Mouse (Mus musculus) heart, embryonic 11.5 days (tissue): ENCODE measurements at regions not wholly inside any gene's neighbourhood (a gene's known extent, or its start where the extent isn't known, plus 50 kb on each side); places are given as distances from the start of the nearest gene placed in this dataset.

Experiments
- ATAC-seq: fragments of 200-750 bp; cut with Nextera tagmentation; replicated peaks from 2 replicates; pipeline ENCODE4 v1.8.0; 2017; ENCODE audit warnings: moderate library complexity; ENCODE audit not compliant: insufficient number of reproducible peaks, low FRiP score, low TSS enrichment
- H3K27ac ChIP-seq: fragments of 300-500 bp; sonication (generic); 2 replicates; pipeline ENCODE4 v1.5.1; 2014; ENCODE audit warnings: mild to moderate bottlenecking, low read depth, low read length
- H3K27me3 ChIP-seq: fragments of 300-500 bp; sonication (generic); 2 replicates; pipeline ENCODE4 v1.6.1; 2014; ENCODE audit warnings: mild to moderate bottlenecking, low read length, mixed read lengths; ENCODE audit not compliant: control insufficient read depth, insufficient read depth
- H3K36me3 ChIP-seq: fragments of 300-500 bp; sonication (generic); 2 replicates; pipeline ENCODE4 v1.6.1; 2014; ENCODE audit warnings: mild to moderate bottlenecking, low read length, moderate library complexity, mixed read lengths; ENCODE audit not compliant: control insufficient read depth, insufficient read depth
- H3K4me1 ChIP-seq: fragments of 300-500 bp; sonication (generic); 2 replicates; pipeline ENCODE4 v1.6.1; 2014; ENCODE audit warnings: low read length; ENCODE audit not compliant: control insufficient read depth, insufficient read depth
- H3K4me2 ChIP-seq: fragments of 300-500 bp; sonication (generic); 2 replicates; pipeline ENCODE4 v1.6.1; 2014; ENCODE audit warnings: mild to moderate bottlenecking, moderate library complexity
- H3K4me3 ChIP-seq: fragments of 300-500 bp; sonication (generic); 2 replicates; pipeline ENCODE4 v1.5.1; 2014; ENCODE audit warnings: low read depth, low read length
- H3K9ac ChIP-seq: fragments of 300-500 bp; sonication (generic); 2 replicates; pipeline ENCODE4 v1.6.1; 2014; ENCODE audit warnings: mild to moderate bottlenecking, low read depth, low read length, moderate library complexity
- H3K9me3 ChIP-seq: fragments of 300-500 bp; sonication (generic); replicated peaks from 2 replicates; pipeline ENCODE4 v1.6.1; 2016; ENCODE audit warnings: low read length; ENCODE audit not compliant: control insufficient read depth
- WGBS: fragments of 180-500 bp; shearing (Covaris S2); extraction: QIAGEN DNeasy Blood & Tissue Kit; methylation state at CpG from one replicate; pipeline ENCODE4 v1.1.7; 2014; ENCODE audit not compliant: insufficient replicate concordance; 5-methylcytosine and 5-hydroxymethylcytosine counted together

GRCm38 (mm10) chr13:111369916-111370315 is 115.1 kb downstream of the Actbl2 start:
- no peaks in the 10 kb centered on the region for H3K9me3 ChIP-seq
- no peaks in the 10 kb centered on the region for H3K36me3 ChIP-seq
- ATAC-seq: no peak
- no peak overlapping the region for H3K4me3 ChIP-seq
- no peaks in the 10 kb centered on the region for H3K27me3 ChIP-seq
- H3K4me1 ChIP-seq: no peaks in the 10 kb centered on the region
- no peak overlapping the region for H3K9ac ChIP-seq
- H3K27ac ChIP-seq: no peak overlapping the region
- no peak overlapping the region for H3K4me2 ChIP-seq
- WGBS: 69% methylated on average over 3 of the region's 3 CpGs

- Histone ChIP-seq H3K4me3 (no peak overlapping the region), H3K9ac (no peak overlapping the region), H3K27me3 (no peaks in the 10 kb centered on the region), H3K27ac (no peak overlapping the region), H3K36me3 (no peaks in the 10 kb centered on the region), H3K4me2 (no peak overlapping the region), H3K4me1 (no peaks in the 10 kb centered on the region), H3K9me3 (0 out of 2 replicates have a peak, but pooled peaks cover 2% of the 10 kb centered on the region)
- no peak for ATAC-seq
- 52% methylated on average over 6 of the region's 6 CpGs for WGBS
Measured at GRCm38 (mm10) chr13:111373281-111373680, 116.6 kb downstream of the Gpbp1 start.

GRCm38 (mm10) chr13:111373801-111374200 is 116.1 kb downstream of the Gpbp1 start:
- Histone ChIP-seq H3K9ac (no peak overlapping the region), H3K9me3 (0 out of 2 replicates have a peak, but pooled peaks cover 2% of the 10 kb centered on the region), H3K4me1 (no peaks in the 10 kb centered on the region), H3K4me3 (no peak overlapping the region), H3K27me3 (no peaks in the 10 kb centered on the region), H3K27ac (no peak overlapping the region), H3K36me3 (no peaks in the 10 kb centered on the region), H3K4me2 (no peak overlapping the region)
- ATAC-seq: no peak
- WGBS: 56% methylated on average over 1 of the region's 1 CpGs
